Mouse (Mus musculus) ovary, postnatal 10 days (tissue): ENCODE data around the gene Hcfc2.
A peak's percentile ranks its signal among the peaks of the same experiment; 100 is the strongest.

Experiments
- DNase-seq: peaks from one replicate; pipeline ENCODE4 v3.0.0; 2022; ENCODE audit warnings: low spot score

Gene Hcfc2

DNA sequence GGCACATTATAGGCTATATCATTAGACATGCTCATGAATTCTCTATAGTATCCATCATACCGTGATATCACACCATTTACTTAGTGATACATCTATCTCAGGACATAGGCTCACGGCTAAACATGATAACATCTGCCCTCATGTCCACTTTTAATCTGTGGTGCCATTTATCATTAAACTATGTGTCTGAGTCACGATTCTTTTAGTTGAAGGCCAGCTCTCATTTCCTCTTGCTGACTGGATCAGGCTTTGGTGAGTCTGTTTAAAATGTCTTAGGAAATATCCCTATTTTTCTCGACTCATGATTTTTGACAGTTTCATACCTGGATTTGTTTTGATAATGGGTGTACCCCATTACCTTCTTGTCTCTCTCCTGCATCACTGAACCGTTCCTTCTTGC, at the start of gene Hcfc2:
TSS of gene Hcfc2 (plus strand) at position 205 of the 400 bp plus-strand sequence.
- no peak for DNase-seq

DNA sequence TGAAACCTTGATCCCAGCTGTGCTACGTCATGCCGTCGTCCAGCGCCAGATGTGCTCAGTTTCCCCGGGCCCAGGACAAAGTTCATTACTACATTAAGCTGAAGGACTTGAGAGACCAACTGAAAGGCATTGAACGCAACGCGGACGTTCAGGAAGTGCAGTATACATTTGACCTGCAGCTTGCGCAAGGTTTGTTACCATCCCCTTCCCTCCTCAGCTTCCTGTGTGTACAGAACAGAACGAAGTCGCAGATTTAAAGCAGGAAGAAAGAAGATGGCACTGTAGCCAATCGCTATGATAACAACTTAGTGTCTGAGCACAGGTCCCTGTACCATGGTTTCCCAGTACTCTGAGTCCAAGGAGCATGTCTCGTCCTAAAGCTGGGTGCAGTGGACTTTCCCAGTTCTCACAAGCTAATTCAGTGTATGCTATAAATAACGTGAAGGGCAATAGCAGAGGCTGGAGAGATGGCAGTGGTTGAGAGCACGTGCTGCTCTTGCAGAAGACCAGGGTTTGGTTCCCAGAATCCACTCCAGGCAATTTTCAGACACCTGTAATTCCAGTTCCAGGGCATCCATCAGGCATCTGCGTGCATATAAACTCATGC, 48.7 kb upstream of the Hcfc2 start:
- DNase-seq: no peak

DNA sequence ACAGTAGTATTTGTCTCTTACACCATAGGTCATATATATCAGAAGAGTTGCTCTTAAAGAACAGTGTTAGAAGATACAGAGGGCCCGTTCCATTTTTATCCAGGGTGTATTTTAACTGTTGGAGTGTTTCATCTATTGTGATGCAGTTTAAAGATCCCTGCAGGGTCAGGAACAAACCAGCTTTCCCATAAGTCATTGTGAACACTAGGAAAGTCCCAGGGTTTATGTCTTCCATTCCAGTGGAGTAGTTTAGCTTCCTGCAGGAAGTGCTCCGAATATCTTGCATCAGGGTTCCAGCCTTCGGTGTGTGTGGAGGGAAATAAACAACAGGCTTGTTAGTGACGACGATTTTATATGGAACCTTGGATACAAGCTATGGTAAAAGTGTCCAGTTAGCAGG, 44.7 kb upstream of the Hcfc2 start:
- no peak for DNase-seq

DNA sequence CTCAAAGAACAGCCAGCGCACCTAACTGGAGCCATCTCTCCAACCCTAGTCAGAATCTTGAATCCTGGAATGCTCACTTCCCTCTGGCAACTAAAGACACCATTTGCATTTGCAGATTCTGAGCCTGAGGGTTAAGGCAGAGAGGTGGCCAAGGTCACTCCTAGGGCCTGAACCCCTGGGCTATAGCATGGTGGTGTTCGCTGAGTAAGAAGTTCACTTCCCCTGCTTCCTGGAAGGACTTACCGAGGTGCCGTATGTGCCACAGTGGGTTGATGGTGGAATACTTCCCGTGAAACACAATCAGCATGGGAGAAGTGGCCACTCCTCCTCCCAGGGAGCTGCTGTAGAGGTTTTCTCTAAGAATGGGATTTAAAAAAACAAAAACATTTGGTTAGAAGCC, 43.3 kb upstream of the Hcfc2 start:
- no peak for DNase-seq

DNA sequence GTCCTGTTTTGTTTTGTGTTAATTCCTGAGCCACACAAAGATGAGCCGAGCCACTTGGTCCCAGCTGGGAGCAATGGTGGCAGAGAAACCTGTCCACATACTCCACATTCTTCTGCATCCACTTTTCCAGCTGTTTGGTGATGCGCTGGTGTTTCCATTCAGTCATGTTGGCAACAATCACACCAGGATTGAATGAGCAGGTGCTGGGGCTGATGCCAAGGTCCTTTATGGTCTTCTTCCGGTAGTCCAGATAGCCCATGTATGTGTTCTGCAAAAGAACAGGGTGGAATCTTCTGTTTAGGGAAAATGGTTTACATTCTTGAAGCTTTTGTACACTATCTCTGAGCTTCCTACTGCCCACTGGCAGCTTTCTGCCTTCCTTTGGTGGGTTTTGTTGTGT, 41.4 kb upstream of the Hcfc2 start:
- DNase-seq: no peak

DNA sequence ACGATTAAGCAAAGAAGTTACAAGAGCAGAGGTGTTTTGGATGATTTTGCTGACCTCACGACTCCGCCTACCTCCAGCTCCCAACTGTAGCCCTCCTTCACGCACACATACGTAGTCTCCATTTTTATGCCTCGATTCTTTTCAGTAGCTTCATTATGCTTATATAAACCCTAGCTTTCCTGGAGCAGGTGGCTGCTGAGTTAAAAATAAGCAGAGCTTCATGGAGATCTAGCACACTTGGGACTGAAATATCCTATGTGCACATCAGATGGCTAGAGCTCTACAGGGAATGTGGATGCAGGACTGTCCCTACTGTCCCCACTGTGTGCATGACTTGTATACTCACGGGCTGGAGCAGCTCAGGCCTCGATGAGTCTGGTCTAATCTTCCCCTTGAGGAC, 34.1 kb upstream of the Hcfc2 start:
- no peak for DNase-seq

DNA sequence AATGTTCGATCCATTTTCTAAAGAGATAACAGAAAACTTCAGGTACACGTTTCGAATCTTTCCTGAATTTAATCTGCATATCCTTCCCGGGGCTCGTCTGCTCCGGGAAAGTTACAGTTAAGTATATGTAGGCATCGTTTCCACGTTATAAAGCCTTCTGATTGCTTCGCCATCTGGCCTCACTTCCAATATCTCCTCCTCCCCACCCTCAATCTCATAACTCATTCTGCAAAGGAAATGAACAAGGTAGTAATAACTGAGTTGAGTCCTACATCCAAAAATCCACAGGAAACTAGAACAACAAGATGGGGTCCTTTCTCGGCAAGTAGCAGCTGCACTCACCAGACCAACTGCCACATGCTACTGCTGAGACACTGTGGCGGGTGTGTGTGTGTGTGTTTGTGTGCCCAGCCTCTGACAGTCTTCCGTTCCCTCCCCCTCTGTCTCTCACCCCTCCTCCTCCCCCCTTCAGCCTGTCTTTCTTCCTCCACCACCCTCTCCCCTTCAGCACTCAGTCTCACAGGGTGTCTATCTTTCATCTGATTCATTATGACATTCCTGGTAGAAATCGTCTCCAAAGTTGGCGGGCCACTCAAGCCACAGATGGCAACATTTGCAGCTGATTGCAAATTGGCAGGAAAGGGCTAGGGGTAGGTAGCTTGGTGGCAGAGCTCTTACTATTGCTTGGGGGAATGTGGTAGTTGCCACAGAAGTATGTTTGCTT, 33.5 kb upstream of the Hcfc2 start:
- no peak for DNase-seq

DNA sequence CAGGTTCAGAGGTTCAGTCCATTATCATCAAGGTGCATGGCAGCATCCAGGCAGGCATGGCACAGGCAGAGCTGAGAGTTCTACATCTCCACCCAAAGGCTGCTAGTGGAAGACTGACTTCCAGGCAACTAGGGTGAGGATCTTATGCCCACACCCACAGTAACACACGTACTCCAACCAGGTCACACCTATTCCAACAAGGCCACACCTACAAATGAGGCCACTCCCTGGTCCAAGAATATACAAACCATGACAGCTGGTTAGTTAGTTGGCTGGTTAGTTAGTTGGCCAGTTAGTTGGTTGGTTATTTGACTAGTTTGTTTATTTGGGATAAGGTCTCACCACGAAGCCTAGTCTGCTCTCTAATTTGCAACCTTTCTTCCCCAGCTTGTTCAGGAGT, 32.7 kb upstream of the Hcfc2 start:
- no peak for DNase-seq

DNA sequence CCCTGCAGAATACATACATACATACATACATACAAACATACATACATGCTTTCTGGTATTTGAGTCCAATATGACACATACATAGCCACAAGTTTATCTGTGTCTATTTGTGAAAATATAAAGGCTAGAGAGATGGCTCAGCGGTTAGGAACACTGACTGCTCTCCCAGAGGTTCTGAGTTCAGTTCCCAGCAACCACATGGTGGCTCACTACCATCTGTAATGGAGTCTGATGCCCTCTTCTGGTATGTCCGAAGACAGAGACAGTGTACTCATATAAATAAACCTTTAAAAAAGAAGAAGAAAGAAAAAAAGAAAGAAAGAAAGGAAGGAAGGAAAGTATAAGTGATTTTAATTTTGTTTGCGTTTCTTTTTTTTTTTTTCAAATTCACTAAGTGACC, 30.0 kb upstream of the Hcfc2 start:
- DNase-seq: no peak

DNA sequence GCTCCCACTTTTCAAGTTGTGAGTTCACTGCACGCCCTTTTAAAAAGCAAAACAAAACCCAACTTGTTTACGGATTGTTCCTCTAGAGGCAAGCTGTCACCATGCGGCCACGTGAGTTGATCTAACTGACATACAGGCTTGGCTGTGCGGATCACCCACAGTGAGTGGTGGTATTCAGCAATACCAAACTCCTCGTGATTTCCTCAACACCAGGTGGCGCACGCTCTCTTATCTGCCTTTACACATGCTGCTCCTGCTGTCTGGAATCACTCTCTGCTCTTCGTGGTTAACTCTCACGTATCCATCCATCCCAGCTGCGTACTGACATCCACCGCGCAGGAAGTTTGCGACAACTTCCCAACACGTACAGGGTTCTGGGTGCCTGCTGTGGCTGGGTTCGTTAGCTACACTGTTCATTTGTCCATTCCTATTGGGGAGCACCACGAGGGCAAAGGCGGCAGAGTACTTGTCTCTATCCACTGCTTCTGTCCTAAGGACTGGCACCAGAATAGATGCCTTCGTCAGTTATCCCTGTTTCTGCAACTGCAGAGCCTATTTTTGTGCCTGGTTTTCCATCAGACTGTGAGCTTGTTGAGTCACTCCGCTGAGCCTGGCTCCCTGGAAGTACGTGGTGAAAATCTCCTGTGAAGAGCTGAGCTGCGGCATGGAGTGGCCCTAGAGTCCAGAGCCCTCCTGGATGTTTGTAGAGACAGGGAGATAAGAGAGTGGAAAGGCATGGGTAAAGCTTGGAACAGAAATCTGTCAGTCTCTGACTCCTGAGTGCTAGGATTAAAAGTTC, 29.3 kb upstream of the Hcfc2 start:
- peak; percentile 61 for DNase-seq

DNA sequence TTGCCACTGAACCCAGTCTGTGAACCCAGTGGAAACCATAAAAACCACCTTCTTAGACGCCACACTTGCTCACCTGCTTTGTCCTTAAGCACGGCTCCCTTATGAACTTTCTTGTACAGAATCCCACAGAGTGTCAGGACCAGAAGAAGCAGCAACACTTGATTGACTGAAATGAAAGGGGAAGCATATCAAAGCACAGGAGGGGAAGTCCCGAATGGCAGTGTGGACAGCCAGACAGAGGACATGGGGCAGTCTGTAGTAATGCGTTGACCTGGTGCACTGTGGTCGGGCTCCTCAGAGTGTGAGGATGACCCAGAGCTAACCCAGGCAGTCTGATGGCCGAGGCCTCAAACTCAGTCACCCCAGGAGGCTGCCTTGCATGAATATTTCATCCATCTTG, 25.8 kb upstream of the Hcfc2 start:
- no peak for DNase-seq

DNA sequence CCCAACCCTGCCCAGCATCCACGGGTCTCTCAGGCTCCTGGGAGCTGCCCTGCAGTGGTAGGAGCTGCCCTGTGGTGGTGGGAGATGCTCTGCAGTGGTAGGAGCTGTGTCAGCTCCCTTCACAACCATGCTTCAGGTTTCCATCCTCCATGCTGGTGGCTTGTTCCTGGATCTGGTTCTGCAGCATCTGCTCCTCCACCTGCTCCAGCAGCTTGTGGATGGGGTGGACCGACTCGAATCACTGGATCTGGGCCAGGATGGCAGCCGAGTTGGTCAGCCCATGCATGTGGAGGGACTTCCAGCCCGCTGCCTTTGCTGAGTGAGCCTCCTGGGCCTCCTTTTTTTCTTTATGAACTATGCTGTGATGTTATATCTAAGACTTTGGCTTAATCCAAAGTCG, 19.0 kb upstream of the Hcfc2 start:
- DNase-seq: no peak

DNA sequence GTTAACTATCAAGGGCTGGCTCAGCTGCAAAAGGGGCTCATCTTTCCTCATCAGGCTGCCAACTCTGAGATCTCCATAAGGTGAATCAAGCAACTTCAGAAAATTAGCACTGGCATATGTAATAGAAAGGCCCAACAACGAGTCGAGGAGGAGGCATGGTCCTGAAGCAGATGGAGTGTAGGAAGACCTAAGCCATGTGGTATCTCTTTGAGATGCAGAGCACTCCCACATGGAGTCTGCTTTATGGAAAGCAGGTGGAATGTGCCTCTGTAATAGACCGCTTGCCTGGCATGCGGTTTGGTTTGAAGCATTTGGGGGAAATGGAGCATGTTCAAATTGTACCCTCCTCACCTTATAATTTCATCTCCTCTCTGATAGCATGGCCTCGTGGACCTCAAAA, 15.2 kb upstream of the Hcfc2 start:
- DNase-seq: no peak

DNA sequence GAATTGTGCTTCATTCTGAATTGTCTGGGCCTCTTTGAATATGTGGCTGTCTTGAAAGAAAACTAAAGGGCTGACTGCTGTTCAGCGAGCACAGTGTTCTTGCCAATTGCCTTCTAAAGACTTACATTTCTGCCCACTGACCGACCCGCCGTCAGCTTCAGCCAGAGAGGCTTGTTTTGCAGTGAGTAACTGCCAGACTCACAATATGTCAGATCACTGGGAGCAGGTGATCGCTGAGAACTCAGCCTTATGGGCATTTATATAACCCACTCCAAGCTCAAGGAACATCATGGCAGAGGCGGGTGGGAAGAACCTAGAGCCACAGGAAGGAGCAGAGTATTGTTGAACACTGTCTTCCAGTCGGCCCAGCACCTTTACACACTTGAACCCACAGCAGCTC, 14.3 kb upstream of the Hcfc2 start:
- DNase-seq: no peak

DNA sequence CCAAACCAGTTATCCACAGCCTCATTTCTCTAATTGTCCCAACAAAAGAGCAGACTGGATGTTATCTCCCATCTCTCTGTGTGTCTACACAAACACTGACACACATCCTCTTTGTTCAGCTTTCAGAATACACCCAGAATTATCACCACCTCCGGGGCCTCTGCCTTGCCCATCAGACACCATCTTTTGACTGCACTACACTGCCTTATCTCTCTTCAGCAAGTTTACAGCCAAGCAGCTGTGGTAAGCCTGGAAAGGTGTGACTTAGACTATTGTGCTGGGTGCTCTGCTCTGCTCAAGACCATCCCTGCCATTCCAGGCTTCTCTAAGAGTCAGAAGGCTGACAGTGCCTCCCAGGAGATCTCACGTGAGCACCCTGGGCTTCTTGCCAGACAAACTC, 10.5 kb upstream of the Hcfc2 start:
- DNase-seq: no peak

DNA sequence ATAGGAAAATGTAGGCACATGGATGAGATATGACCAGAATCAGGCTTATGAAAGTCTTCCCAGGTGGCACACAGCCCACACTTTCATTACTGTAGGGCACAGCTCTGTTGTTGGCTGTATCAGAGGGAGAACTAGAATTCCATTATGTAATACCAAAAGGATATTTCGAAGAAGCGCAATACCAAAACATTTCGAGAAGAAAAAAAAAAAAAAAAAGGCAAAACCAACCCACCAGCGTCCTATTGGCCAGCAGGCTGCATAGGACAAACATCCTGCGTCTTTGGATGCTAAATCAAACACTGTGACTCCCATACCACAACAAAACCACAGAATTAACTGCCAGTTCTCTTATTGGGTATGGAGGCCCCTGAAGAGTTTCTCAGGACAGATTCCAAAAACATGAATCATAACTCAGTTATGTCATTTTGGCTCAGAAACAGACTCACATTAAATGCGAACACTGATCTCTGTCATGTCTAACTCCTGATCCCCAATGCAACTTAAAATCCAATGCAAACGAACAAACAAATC, 6.2 kb upstream of the Hcfc2 start:
- DNase-seq: no peak

DNA sequence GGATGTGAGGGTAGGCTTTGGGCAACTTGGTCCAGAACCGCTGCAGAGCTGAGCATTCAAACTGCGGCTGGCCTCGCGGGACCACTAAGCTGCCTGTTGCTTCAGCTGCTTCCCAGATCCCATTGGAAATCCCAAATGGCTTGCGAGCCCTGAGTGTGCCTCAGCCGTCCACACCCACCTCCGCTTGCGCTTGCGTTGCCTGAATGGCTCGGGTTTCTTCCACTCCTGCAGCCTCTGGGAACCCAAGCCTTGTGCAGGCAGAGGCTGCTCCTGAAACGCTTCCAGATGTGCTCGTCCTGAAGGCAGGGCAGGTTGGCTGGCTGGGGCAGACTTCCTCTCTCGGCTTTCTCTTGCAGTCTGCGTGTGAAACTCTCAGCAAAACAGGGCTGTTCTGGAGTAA, 5.5 kb upstream of the Hcfc2 start, which contains the start of gene Glt8d2:
TSS of gene Glt8d2 (minus strand) at position 157 of the 400 bp plus-strand sequence.
- DNase-seq: peak; percentile 25

DNA sequence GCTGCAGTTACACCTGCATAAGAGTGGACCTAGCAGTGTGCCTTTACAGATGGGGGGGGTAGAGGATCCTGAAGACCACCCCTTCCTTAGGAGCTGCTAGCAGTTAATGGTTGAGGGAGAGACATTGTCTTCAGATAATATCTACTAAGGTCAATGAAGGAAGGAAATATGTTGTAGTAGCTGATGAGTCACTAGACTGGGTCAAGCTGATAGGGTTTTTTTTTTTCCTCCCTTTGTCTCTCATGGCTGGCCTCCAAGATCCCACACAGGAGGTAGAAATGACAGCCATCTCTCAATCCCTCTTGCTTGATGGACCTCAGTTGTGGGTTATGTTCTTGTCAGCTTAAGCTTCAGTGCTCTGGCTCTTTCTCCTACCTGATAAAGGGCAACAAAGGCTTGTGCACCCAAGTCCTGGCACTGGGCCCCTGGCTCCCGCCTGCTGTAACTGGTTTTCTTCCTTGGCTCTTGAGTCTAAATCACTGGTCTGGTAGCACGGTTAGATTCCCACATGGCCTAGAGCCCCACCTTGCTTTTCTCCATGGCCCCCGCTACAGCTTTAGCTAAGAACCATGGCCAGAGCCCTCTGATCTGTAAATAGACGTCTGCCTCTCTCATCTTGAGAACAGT, 606 bp downstream of the Hcfc2 start:
- no peak for DNase-seq

DNA sequence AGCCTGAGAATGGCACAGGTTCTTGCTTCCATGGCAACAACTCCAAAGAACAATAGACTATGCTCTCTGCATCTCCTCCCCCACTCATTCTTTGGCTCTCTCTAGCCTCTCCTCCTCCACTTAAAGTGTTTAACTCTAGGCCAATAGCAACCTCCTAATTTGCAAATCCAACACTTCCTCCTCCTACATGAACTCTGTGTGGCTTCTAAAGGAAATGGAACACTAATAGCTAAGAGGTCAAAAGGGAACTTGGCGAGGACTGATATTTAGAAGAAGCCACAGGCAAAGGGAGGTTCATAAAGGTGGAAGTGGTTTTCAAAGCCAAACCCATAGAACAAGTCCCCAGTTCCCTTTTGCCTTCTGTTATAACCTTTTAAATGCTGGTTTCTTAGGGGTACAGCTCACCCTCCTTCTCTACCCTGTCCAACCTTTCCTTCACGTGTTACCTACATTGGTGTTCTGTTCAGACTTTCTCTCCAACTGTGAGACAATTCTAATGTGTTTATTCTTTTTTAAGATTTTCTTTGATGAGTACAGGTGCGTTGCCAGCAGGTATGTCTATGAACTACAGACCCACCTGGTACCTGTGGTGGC, 1.4 kb downstream of the Hcfc2 start:
- DNase-seq: no peak

DNA sequence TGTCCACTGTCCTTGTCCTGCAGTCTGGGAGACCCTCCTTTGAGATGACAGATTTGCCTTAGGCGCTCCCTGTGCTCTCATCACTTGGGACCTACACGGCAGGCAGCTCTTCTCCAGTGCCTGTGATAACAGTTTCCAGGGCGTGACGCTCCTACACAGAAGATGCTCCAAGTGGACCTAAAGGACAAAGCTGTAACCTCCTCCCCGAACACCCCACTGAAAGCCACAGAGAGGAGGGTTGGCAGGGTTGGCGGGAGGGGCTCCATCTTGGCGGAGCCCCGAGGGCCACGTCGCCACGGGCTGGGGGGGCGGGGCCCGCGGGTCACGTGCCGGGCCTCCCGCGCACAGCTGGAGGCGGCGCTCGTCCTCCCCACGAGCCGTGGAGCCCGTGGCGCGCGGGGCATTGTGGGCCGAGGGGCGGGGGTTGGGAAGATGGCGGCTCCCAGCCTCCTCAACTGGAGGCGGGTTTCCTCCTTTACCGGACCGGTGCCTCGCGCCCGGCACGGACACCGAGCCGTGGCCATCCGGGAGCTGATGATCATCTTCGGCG, 2.8 kb downstream of the Hcfc2 start:
- DNase-seq: peak; percentile 76

DNA sequence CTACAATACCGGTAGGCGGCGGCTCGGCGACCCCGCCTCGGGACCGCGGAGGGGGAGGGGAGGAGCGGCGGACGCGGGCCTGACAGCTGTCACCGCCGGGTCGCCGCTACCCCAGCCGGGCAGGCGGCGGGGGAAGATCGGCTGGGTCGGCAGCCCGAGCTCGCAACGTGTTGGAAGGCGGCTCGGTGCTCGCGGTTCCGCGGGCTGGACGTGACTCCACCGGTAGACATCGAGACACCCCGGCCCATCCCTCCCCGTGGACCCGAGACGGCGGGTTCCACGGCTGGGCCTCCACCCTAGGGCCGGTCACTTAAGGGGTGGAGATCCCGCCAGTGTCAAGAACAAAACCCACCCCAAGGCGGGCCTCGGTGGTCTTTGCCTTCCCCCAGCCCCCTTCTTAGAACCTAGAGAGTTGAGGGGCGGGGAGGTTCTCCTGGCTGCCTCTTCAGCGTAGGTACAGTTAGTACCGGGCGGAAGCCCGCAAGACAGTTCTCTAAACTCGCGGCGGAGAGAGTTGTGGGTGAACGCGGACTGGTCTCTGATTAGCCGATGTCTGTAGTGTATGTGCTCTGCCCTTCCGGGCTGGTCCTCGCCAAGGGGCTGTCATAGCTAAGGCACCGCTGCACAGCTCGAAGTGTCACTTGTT, 3.5 kb downstream of the Hcfc2 start:
- no peak for DNase-seq
